Mouse (Mus musculus) natural killer cell, adult 2 months (primary cell): ENCODE data around the gene Fbxl8.
"Not testable (repeated sequence)": the region's sequence is repeated elsewhere in the genome, so short reads cannot be mapped to it uniquely, and the experiment has no call there.

Source experiments
- DNase-seq, 2 experiments: peaks; one replicate each; pipeline ENCODE4 v3.0.0; 2022; ENCODE audit warnings: low spot score in 2 of 2

Fbxl8 gene

DNA sequence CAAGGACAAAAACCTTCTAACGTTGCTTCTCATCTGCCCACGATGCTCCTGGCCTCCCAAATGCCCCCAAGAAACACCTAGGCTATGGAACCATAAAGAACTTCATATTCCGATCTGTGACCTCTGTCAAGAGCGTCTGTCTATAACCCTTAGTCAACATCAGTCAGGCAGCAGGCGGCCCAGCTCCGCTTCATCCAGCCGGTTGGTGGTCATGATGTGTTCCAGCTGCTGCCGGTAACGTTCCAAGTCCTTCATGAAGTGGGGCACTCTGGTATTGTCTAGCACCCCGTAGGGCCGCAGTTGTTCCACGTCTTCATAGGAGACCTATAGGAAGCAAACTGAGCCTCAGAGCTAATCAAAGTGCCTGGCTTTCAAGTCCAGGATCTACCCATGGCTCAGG is 17.4 kb downstream of the Fbxl8 start:
- no peak for DNase-seq

DNA sequence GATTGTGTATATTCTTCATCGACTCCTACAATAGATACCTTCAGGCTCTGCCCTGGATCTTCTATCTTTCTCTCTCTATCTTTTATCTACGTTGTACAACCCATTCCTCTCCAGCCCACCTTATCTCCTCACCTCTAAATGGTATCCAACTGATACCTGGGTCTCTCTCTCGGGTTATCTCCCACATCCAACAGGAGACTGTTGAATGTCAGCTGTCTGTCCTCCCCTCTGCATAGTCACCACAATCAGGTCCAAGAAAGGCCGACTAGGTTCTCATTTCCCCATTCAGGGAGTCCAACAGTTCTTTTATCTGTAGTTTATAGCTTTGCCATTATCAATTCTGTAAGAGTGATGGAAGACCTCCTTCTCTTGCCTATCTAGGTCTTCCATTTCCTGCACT is 17.8 kb downstream of the Fbxl8 start:
- no peak for DNase-seq

DNA sequence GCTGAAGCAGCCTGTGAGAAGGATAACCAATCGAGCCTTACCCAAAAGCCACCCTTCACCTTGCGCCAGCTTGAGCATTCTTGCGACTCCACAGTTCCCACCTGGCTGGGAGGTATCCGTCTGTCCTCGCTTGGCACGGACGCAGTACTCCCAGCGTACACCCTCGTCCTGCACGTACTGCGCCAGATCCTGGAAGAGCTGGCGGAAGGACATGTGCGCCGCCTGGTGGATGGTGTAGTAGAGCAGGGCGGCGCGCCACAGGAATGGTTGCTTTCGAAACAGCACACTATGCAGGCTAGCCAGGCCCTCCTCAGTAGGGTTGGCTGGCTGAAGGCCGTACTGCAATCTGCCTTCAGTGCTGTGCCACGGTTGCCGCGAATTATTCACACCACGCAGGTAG is 18.6 kb downstream of the Fbxl8 start:
- no peak for DNase-seq

DNA sequence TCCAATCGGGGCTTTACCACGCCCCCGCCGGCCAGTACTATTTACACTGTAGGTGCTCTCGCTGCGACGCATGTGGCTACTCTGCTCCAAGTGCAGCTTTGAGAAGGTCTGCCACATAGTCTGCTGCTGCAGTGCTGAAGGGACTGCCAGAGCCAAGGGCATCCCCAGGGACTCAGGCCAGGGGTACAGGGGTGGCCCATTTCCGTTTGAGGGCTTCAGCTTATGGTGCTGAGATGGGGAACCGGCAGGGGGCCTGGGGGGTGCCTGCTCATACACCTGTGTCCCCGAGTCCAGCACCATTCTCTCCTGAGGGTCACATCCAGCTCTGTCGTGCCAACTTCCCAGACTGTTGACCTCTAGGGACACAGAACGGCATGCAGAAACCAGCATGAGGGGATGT is 21.1 kb downstream of the Fbxl8 start:
- DNase-seq = no peak

DNA sequence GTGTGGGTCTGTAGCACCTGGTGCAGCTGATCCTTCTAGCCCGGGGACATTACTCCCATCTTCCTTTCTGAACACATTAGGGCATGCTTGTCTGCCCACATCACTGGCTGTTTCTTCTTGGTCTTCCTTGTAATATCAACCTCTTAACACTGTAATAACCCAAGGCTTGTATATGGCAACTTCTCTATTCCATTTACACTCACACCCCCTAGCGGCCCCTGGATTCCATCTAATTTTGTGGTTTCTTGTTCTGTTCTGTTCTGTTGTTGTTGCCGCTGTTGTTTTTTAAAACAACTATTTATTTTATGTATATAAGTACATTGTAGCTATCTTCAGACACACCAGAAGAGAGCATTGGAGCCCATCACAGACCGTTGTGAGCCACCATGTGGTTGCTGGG is 22.5 kb downstream of the Fbxl8 start:
- no peak for DNase-seq

DNA sequence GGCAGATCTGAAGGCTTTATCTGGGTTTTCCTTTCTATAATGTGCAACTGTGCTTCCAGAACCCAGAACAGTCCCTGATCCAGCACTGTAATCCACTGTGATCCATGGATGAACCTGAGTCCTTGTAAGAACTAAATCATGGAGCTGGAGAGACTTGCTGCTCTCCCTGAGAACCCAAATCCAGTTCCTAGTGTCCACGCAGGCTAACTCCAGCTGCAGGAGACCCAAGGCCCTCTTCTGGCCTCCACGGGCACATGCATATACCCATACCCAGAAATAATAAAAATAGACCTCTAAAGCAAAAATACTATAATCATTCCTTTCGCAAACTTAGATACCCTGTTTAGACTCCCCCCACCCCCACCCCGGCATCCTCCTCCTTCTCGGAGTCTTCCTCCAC is 23.8 kb downstream of the Fbxl8 start:
- no peak for DNase-seq

DNA sequence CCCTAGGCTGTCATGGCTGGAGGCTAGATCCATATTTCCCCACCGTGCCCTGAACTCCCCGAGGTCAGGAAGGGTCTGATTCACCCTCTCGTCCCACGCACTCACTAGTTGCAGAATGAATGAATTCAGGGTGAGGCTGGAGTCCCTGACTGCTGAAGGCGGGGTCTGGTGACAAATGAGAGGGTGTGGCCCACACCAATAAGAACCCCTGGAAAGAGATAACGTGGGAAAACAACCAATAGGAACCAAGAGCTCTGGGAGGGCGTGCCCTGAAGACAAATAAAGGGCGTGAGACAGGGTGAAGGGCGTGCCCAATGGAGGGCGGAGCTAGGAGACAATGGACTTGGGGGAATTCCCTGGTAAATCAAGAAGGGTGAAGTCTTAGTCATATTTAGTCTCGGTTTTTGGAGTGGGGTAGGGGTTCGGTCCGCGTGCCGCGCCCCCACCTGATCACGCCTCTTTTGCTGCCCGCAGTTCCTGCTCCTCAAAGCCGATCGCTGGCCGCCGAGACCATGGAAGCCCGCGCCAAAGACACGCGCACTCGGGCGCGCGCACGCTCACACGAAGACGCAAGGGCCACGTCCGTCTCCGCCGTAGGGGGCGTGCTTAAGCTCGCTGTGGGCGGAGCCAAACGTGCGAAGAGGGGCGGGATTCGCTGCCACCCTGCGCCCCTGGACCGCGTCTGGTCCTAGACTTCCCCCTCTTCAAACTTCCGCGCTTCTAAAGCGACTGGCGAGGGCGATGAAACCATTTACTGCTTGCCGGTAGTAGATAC is 24.7 kb downstream of the Fbxl8 start:
- peak; percentile 89 to 95 for DNase-seq

DNA sequence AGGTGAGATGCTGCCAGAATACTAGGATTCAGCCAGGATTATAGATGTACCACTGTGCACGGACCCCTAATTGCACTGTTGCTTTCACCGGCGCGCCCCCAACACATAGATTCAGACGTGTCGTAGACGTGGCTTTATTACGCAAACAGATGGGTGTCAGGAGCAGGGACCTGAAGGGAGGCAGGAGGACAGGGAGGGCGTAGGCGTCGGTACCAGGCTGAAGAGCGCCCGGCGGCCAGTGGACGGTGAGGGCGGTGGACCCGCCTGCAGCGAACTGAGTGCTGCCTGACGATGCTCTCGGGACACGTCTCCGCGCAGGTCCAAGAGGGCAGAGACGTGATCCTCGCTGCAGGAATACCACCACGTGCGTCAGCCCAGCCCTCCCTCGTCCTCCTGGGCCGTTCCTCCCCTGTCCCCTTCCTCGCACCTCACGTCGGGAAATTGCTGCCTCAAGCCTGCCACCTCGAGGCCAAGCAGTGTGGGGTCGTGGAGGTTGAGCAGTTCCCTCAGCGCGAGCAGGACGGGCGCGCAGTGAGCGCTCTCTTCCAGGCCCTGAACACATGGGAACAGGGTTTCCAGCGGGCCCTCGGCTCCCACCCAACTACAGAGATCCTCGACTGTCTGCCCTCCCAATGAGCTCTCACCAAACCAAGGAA is 25.5 kb downstream of the Fbxl8 start, which contains the start of gene 4931428F04Rik:
Gene 4931428F04Rik, minus strand, starts transcription at position 60 of the 656 bp plus-strand sequence.
- DNase-seq = no peak

DNA sequence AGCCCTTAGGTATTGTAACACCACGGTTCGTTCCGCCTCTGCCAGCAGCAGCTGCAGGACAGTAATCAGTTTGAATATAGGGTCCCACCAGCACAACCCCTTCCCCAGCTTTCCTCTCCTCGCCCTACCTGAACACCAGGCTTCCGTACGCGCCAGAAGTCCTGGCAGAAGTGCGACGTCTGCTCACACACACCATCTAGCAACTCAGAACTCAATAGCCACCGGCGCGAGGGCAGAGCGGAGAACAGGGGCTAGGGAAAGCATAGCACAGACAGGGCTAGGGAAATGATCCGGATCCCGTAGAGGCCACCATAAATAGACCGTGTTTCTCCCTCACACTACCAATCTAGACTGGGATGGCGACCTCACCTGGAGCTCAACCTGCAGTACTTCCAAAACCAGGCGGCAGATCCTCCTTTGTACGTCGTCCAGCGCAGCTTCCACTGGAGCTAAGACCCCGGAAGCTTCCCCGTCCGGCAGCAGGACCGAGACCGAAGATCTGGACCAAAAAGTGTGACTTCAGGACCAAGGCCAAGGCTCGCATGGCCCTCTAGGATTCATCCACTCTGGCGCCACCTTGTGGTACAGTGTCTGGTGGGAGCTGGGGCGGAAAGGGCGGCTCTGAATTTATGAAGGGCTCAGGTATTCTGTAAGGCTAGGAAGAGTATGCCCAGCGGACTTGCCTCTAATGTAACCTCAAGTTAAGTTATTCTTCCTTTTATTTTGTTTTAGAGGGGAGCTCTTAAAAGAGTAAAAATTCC is 26.3 kb downstream of the Fbxl8 start:
- peak; percentile 84 to 91 for DNase-seq

DNA sequence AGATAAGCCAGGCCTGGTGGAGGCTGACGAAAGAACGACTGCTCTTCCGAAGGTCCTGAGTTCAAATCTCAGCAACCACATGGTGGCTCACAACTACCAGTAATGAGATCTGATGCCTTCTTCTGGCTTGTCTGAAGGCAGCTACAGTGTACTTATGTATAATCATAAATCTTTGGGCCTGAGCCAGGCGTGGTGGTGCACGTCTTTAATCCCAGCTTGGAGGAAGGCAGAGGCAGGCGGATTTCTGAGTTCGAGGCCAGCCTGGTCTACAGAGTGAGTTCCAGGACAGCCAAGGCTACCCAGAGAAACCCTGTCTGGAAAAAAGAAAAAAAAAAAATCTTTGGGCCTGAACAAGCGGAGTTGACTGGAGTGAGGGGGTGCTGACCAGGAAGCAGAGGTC is 26.9 kb downstream of the Fbxl8 start:
- DNase-seq = not testable (repeated sequence)

DNA sequence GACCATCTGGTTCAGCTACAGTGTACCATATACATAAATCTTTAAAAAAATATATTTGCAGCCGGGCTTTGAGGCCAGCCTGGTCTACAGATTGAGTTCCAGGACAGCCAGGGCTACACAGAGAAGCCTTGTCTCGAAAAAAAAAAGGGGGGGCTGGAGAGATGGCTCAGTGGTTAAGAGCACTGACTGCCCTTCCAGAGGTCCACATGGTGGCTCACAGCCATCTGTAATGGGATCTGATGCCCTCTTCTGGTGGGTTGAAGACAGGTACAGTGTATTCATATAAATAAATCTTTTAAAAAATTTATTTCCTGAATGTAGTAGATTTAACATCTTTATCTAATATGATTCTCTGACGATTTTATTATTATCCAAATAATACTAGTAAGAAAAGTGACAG is 27.4 kb downstream of the Fbxl8 start:
- DNase-seq = not testable (repeated sequence)

DNA sequence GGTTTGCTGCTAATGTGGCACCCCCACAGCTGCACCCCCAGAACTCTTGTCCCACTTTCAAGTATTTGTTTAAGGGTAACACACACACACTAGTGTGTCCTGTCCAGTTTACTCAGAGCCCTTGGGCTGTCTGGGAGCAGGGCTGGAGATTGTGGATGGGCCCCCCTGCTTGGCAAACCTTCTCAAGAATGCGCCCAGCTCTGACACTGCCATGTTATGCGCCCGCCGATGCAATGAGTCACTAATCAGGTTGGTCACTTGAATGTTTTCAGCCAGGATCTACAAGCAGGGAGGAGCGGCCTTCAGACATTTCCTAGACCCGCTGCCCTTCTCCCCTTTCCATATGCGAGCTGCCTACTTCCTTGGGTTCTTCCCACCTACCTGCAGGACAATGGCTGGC is 28.0 kb downstream of the Fbxl8 start:
- no peak for DNase-seq

DNA sequence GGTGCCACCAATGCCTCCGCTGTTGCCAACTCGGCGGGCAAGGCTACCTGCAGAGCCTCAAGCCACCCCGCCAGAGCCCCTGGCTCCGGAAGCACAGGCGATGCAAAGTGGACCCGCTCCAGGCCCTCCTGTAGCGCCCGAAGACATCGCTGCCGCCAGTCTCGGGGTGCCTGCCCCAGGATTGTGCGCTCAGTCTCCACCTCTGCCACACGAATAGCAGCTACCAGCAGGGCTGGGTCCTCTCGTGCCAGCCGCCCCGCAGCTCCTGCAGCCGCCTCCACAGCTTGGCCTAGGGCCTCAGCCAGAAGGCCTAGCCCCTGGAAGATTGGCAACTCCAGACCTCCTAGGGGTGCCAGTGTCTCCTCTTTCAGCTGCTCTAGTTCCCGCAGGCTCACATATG is 29.0 kb downstream of the Fbxl8 start:
- no peak for DNase-seq

DNA sequence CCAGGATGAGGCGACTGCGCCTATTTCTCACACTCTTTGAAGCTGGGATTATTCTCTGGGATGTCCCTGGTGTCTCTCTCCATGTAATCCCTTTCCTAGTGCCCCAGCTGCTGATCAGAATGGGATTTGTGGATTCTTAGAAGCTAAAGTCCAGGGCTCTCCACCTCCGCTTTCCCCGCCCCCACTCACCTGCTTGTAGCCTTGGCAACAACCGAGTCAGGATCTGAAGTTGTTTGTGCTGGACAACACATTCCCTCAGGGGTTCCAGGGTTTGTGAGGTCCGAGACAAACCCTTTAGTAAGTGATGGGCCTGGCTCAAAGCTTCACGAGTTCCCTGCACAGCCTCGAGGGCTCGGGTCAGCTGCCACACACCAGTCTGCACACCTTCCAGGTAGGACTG is 30.3 kb downstream of the Fbxl8 start:
- DNase-seq = no peak

DNA sequence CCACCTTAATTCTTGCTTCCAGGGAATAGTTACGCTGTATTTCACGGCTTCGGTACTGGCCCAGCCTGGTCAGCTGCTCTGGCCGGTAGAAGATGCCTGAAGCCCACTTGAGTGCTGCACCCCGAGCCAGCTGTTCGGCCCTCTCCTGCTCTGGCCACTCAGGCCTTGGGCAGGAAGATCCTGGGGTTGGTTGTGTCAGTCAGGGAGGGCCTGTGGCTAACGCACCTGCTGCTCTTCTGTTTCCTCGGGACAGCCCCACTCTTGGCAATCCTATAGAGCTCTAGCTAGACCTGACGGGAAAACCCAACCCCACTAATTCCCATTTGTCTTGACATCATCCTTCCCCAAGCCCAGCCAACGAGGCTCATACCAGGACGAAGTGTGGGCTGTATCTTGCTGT is 30.8 kb downstream of the Fbxl8 start:
- no peak for DNase-seq

DNA sequence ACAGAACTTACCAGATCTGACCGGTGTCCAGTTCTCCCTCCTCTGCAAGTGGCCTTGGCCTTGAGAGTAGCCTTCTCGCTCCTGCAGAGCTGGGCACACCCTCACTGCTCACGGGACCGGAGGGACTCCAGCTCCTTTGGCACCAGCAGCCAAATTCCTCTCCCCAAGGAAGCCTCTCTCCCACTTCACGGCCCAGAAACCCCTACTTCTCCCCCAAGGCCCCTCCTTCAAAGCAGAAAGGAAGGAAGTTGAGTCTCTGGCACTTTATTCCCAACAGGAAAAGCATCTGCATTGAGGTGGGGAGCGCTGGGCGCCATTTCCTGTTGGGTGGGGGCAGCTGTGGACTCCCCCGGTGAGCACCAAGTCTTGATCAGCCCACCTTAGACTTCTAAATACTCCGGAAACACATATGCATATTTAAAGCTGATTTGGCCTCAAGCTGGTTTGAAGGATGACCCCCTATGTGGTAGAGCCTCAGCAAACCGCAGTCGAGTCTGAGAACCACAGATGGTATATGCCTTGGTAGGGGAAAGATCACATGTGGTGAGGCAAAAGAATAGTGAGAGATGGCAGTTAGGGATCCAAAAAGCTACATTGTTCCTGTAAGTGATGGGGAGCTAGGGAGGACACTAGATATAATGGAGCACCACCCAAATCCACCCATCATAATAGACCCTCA is 31.6 kb downstream of the Fbxl8 start, which contains the start of gene Exoc3l:
Gene Exoc3l, minus strand, starts transcription at position 207 of the 679 bp plus-strand sequence.
- peak in 1 of 2 experiments; percentile 33 for DNase-seq

DNA sequence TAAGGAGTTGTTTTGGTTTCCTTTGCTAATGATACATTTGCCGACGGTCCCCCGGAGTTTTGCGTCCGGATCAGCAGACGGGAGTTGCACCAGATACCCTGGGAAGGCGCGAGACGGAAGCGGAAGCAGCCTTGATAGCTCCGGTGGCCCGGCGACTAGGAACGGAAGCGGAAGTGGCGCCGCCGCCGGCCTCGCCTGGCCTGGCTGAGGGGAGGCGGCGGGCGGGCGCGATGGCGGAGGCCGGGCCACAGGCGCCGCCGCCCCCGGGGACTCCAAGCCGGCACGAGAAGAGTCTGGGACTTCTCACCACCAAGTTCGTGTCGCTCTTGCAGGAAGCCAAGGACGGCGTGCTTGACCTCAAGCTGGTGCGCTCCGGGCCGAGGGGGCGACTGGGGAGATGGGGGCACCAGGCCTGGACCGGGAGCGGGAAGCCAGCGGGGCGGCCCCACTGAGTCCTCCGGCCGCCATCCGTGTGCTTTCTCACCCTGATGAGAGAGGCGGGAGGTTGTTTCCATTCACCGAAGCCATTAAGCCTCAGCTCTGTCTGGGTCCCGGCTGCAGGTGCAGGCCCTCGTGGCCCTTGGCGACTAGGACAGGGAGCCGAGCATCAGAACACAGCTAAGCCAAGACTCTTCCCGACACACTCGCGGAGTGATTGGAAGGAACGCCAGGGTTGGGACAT is 33.2 kb downstream of the Fbxl8 start, which contains the start of gene E2f4:
Gene E2f4, plus strand, starts transcription at position 153 of the 682 bp plus-strand sequence.
- peak; percentile 81 to 87 for DNase-seq

DNA sequence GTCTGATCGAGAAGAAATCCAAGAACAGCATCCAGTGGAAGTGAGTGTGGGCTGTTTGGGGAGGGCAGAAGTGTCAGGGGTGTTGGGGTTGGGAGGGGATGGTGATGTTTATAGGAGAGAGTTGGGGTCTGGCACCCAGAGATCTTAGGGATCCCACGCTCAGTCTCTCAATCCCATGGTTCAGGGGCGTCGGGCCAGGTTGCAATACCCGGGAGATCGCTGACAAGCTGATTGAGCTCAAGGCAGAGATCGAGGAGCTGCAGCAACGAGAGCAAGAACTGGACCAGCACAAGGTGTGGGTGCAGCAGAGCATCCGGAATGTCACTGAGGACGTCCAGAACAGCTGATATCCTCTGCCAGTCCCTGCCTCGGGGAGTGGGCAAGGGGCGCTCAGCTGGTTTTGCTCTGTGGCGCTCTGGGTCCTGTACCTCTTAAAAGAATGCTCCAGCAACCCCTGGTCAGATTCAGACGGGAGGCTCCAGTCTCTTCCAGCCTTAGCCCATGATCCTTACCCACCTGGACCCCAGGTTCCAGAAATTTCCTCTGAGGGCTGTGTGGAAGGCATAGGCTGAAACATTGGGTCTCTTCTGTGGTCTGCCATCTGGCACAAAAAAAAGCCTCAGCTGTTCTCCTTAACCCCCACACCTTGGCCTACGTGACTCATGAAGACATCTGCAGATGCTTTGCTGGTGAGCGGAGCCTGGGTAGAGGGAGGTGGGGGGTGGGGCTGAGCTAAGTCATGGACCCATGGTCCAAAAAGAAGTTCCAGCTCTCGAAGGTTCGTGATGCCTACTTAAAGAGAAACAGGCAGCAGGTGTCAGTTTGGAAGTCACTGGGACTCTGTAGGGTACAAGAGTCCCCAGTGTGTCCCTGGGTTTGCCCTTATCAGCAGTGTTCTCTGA is 34.2 kb downstream of the Fbxl8 start:
- DNase-seq = no peak

DNA sequence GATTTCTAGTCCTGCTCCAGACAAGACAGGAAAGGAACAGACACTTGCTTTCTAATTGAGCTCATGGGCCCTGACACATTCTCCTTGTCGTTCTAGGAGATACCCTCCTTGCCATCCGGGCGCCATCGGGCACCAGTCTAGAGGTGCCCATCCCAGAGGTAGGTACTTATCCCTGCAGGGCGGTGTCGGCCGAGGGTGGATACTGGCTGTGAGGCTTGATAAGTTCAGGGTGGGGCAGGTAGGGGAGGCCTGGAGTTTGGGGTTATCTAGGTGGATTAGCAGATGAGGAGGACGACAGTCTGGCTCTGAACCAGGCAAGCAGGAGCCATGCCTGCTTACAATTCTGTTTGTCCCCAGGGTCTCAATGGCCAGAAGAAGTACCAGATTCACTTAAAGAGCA is 35.5 kb downstream of the Fbxl8 start:
- no peak for DNase-seq

DNA sequence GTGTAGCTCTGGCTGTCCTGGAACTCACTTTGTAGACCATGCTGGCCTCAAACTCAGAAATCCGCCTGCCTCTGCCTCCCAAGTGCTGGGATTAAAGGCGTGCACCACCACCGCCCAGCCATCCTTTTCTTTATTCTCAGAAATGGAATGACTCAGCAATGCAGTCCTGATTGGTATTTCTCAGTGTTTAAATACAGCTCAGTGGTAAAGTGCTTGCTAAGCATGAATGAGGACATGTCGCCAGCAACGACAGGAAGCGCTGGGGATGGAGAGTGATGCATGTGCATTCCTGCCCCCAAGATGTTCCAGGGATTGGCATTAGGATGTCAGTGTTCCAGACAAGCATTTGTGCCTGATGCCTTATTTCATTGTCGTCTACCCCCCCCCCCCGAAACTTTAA is 38.9 kb downstream of the Fbxl8 start:
- no peak for DNase-seq
